Mouse (Mus musculus) midbrain, postnatal 0 days (tissue): Measurements from ENCODE around the gene Emx1. TPM values are rescaled to one million over a fixed set of nuclear protein-coding genes. Genes with fewer than 3 reads are reported as not detected.

ENCODE experiments used
- ATAC-seq: fragments of 200-750 bp; cut with Nextera tagmentation; 2 replicates; pipeline ENCODE4 v1.8.0; 2017; ENCODE audit warnings: moderate number of reproducible peaks, mild to moderate bottlenecking, moderate TSS enrichment, moderate library complexity; ENCODE audit not compliant: low FRiP score
- DNase-seq: peaks from one replicate; pipeline ENCODE4 v3.0.0-alpha.2; 2015; ENCODE audit warnings: low spot score
- H3K27ac ChIP-seq: fragments of 300-500 bp; sonication (generic); 2 replicates; pipeline ENCODE4 v1.5.1; 2014; ENCODE audit warnings: low read depth, mild to moderate bottlenecking, low read length, mixed read lengths
- H3K27me3 ChIP-seq: fragments of 300-500 bp; sonication (generic); 2 replicates; pipeline ENCODE4 v1.6.1; 2014; ENCODE audit warnings: low read length, control low read depth, mixed read lengths; ENCODE audit not compliant: insufficient read depth
- H3K36me3 ChIP-seq: fragments of 300-500 bp; sonication (generic); 2 replicates; pipeline ENCODE4 v1.6.1; 2014; ENCODE audit warnings: low read length, control low read depth, mixed read lengths; ENCODE audit not compliant: insufficient read depth
- H3K4me1 ChIP-seq: fragments of 300-500 bp; sonication (generic); 2 replicates; pipeline ENCODE4 v1.6.1; 2014; ENCODE audit warnings: mild to moderate bottlenecking, control low read depth, antibody characterized with exemption, low read length, mixed read lengths; ENCODE audit not compliant: insufficient read depth
- H3K4me2 ChIP-seq: fragments of 300-500 bp; sonication (generic); 2 replicates; pipeline ENCODE4 v1.6.1; 2014; ENCODE audit warnings: low read depth, mild to moderate bottlenecking, low read length, mixed read lengths; ENCODE audit not compliant: poor library complexity, severe bottlenecking
- H3K4me3 ChIP-seq: fragments of 300-500 bp; sonication (generic); 2 replicates; pipeline ENCODE4 v1.5.1; 2014; ENCODE audit warnings: low read depth, mild to moderate bottlenecking, low read length, moderate library complexity
- H3K9ac ChIP-seq: fragments of 300-500 bp; sonication (generic); replicated peaks from 2 replicates; pipeline ENCODE4 v1.6.1; 2014; ENCODE audit warnings: mild to moderate bottlenecking, low read length, moderate library complexity, mixed read lengths; ENCODE audit not compliant: poor library complexity, severe bottlenecking
- H3K9me3 ChIP-seq: fragments of 300-500 bp; sonication (generic); 2 replicates; pipeline ENCODE4 v1.6.1; 2016; ENCODE audit warnings: low read length, control low read depth
- CTCF ChIP-seq: IDR thresholded peaks from 2 replicates; pipeline ENCODE4 v1.5.1; 2016; ENCODE audit warnings: antibody characterized with exemption, mild to moderate bottlenecking
- WGBS: fragments of 180-500 bp; shearing (Covaris S2); extraction: QIAGEN DNeasy Blood & Tissue Kit; methylation state at CpG from one replicate; pipeline ENCODE4 v1.1.7; 2014; 5-methylcytosine and 5-hydroxymethylcytosine counted together
- polyA plus RNA-seq: library from polyadenylated mRNA; unstranded; fragments of >200 nt; fragmentation: Nextera tagmentation; extraction: Ambion mirVana; gene quantifications from 2 replicates; pipeline ENCODE4 v1.2.1, GENCODE M21; 2015
- total RNA-seq: library from RNA; depleted of rRNA; stranded (reverse); fragments of >200 nt; gene quantifications from 2 replicates; pipeline ENCODE4 v1.2.3, GENCODE M21; 2014

The Emx1 gene
- total and polyA plus RNA-seq, 2 experiments from 2014 or later, result 0.64 to 0.88 TPM

GRCm38 (mm10) chr6:85207345-85207744, 20.1 kb downstream of the Emx1 start:
- DNase-seq (no peak), ATAC-seq (no peak)
- Histone ChIP-seq H3K4me1 (no peaks in the 10 kb centered on the region), H3K36me3 (no peaks in the 10 kb centered on the region), H3K9me3 (no peaks in the 10 kb centered on the region), H3K9ac (no peak overlapping the region), H3K4me3 (no peak overlapping the region), H3K4me2 (no peak overlapping the region), H3K27ac (no peak overlapping the region), H3K27me3 (peaks cover 5% of the 10 kb centered on the region; the same call in 1 of the 2 replicates)
- 73% methylated on average over 5 of the region's 5 CpGs for WGBS
- no peak for TF ChIP-seq CTCF

- Histone ChIP-seq H3K9me3 (no peaks in the 10 kb centered on the region), H3K4me2 (no peak overlapping the region), H3K9ac (no peak overlapping the region), H3K27me3 (peaks cover 5% of the 10 kb centered on the region; the same call in 1 of the 2 replicates), H3K4me1 (no peaks in the 10 kb centered on the region), H3K4me3 (no peak overlapping the region), H3K27ac (no peak overlapping the region), H3K36me3 (no peaks in the 10 kb centered on the region)
- 79% methylated on average over 8 of the region's 9 CpGs for WGBS
- no peak for TF ChIP-seq CTCF
- DNase-seq, result no peak
- ATAC-seq, result no peak
Observed at GRCm38 (mm10) chr6:85209226-85209967, 22.2 kb downstream of the Emx1 start.

- TF ChIP-seq CTCF, result no peak
Observed at GRCm38 (mm10) chr6:85210686-85211085, 23.4 kb downstream of the Emx1 start.

GRCm38 (mm10) chr6:85218251-85218650, 31.0 kb downstream of the Emx1 start:
- no peaks in the 10 kb centered on the region for H3K4me1 ChIP-seq
- DNase-seq, result no peak
- H3K36me3 ChIP-seq, result no peaks in the 10 kb centered on the region
- H3K4me2 ChIP-seq, result no peak overlapping the region
- H3K4me3 ChIP-seq, result no peak overlapping the region
- no peak overlapping the region for H3K9ac ChIP-seq
- no peak for TF ChIP-seq CTCF
- ATAC-seq, result no peak
- H3K9me3 ChIP-seq, result no peaks in the 10 kb centered on the region
- H3K27me3 ChIP-seq, result no peaks in the 10 kb centered on the region
- no peak overlapping the region for H3K27ac ChIP-seq
- WGBS, result 68% methylated on average over 4 of the region's 4 CpGs

More at GRCm38 (mm10) chr6:85210686-85211085, 23.4 kb downstream of the Emx1 start:
- no peaks in the 10 kb centered on the region for H3K36me3 ChIP-seq
- DNase-seq, result no peak
- no peak overlapping the region for H3K27ac ChIP-seq
- no peaks in the 10 kb centered on the region for H3K9me3 ChIP-seq
- WGBS, result 59% methylated on average over 1 of the region's 1 CpGs
- H3K4me3 ChIP-seq, result no peak overlapping the region
- ATAC-seq, result no peak
- H3K4me2 ChIP-seq, result no peak overlapping the region
- H3K4me1 ChIP-seq, result no peaks in the 10 kb centered on the region
- H3K27me3 ChIP-seq, result no peaks in the 10 kb centered on the region
- H3K9ac ChIP-seq, result no peak overlapping the region

- H3K9me3 ChIP-seq, result no peaks in the 10 kb centered on the region
- no peak for ATAC-seq
- no peak for DNase-seq
- no peak overlapping the region for H3K4me2 ChIP-seq
- no peak overlapping the region for H3K9ac ChIP-seq
- no peak overlapping the region for H3K27ac ChIP-seq
- no peaks in the 10 kb centered on the region for H3K36me3 ChIP-seq
- no peak for TF ChIP-seq CTCF
- 28% methylated on average over 5 of the region's 5 CpGs for WGBS
- no peaks in the 10 kb centered on the region for H3K27me3 ChIP-seq
- no peaks in the 10 kb centered on the region for H3K4me1 ChIP-seq
- H3K4me3 ChIP-seq, result no peak overlapping the region
Observed at GRCm38 (mm10) chr6:85218684-85219445, 31.6 kb downstream of the Emx1 start.

- Histone ChIP-seq H3K27me3 (no peaks in the 10 kb centered on the region), H3K4me3 (no peak overlapping the region), H3K9me3 (no peaks in the 10 kb centered on the region), H3K9ac (no peak overlapping the region), H3K4me2 (no peak overlapping the region), H3K4me1 (no peaks in the 10 kb centered on the region), H3K36me3 (no peaks in the 10 kb centered on the region), H3K27ac (no peak overlapping the region)
- WGBS, result 97% methylated on average over 11 of the region's 11 CpGs
- ATAC-seq, result no peak
- TF ChIP-seq CTCF, result no peak
- no peak for DNase-seq
Observed at GRCm38 (mm10) chr6:85219706-85220105, 32.5 kb downstream of the Emx1 start.
